Mouse (Mus musculus): Measurements from ENCODE around the gene Vdr.

The Vdr gene

GRCm38 (mm10) chr15:97920306-97920705, 9.9 kb upstream of the Vdr start:
- DNase-seq (ENCODE audit: low read depth, low spot score): no peak

- DNase-seq (ENCODE audit: low read depth, low spot score): no peak
Observed at GRCm38 (mm10) chr15:97919217-97919616, 8.8 kb upstream of the Vdr start.

GRCm38 (mm10) chr15:97917994-97918393, 7.6 kb upstream of the Vdr start:
- DNase-seq (ENCODE audit: low read depth, low spot score): no peak

GRCm38 (mm10) chr15:97914331-97914747, 3.9 kb upstream of the Vdr start:
- no peak for DNase-seq (ENCODE audit: low read depth, low spot score)

- DNase-seq (ENCODE audit: low read depth, low spot score): no peak
Observed at GRCm38 (mm10) chr15:97907801-97908751, 2.4 kb downstream of the Vdr start.

GRCm38 (mm10) chr15:97907202-97907601, 3.2 kb downstream of the Vdr start:
- no peak for DNase-seq (ENCODE audit: low read depth, low spot score)

GRCm38 (mm10) chr15:97905281-97905680, 5.1 kb downstream of the Vdr start:
- DNase-seq (ENCODE audit: low read depth, low spot score): no peak

GRCm38 (mm10) chr15:97904339-97904991, 6.0 kb downstream of the Vdr start:
- DNase-seq (ENCODE audit: low read depth, low spot score): no peak

- no peak for DNase-seq (ENCODE audit: low read depth, low spot score)
Observed at GRCm38 (mm10) chr15:97903261-97904009, 7.0 kb downstream of the Vdr start.

GRCm38 (mm10) chr15:97900991-97901390, 9.4 kb downstream of the Vdr start:
- DNase-seq (ENCODE audit: low read depth, low spot score): no peak

GRCm38 (mm10) chr15:97900336-97900912, 10.0 kb downstream of the Vdr start:
- DNase-seq (ENCODE audit: low read depth, low spot score): no peak

GRCm38 (mm10) chr15:97899714-97900113, 10.7 kb downstream of the Vdr start:
- no peak for DNase-seq (ENCODE audit: low read depth, low spot score)

GRCm38 (mm10) chr15:97898791-97899190, 11.6 kb downstream of the Vdr start:
- DNase-seq (ENCODE audit: low read depth, low spot score): no peak

- DNase-seq (ENCODE audit: low read depth, low spot score): no peak
Observed at GRCm38 (mm10) chr15:97896861-97897654, 13.4 kb downstream of the Vdr start.

- DNase-seq (ENCODE audit: low read depth, low spot score): no peak
Observed at GRCm38 (mm10) chr15:97896347-97896746, 14.1 kb downstream of the Vdr start.

- no peak for DNase-seq (ENCODE audit: low read depth, low spot score)
Observed at GRCm38 (mm10) chr15:97895847-97896246, 14.6 kb downstream of the Vdr start.

GRCm38 (mm10) chr15:97892506-97892905, 17.9 kb downstream of the Vdr start:
- DNase-seq (ENCODE audit: low read depth, low spot score): no peak

GRCm38 (mm10) chr15:97890450-97890849, 20.0 kb downstream of the Vdr start:
- DNase-seq (ENCODE audit: low read depth, low spot score): no peak

GRCm38 (mm10) chr15:97890017-97890416, 20.4 kb downstream of the Vdr start:
- no peak for DNase-seq (ENCODE audit: low read depth, low spot score)

- DNase-seq (ENCODE audit: low read depth, low spot score): no peak
Observed at GRCm38 (mm10) chr15:97887541-97888016, 22.9 kb downstream of the Vdr start.

- DNase-seq (ENCODE audit: low read depth, low spot score): no peak
Observed at GRCm38 (mm10) chr15:97881423-97881822, 29.0 kb downstream of the Vdr start.

Measured in brain, embryonic 18.5 days (tissue).